Comparison of ENCODE assay signal across 9 mouse cellular contexts in the genomic region with DNA sequence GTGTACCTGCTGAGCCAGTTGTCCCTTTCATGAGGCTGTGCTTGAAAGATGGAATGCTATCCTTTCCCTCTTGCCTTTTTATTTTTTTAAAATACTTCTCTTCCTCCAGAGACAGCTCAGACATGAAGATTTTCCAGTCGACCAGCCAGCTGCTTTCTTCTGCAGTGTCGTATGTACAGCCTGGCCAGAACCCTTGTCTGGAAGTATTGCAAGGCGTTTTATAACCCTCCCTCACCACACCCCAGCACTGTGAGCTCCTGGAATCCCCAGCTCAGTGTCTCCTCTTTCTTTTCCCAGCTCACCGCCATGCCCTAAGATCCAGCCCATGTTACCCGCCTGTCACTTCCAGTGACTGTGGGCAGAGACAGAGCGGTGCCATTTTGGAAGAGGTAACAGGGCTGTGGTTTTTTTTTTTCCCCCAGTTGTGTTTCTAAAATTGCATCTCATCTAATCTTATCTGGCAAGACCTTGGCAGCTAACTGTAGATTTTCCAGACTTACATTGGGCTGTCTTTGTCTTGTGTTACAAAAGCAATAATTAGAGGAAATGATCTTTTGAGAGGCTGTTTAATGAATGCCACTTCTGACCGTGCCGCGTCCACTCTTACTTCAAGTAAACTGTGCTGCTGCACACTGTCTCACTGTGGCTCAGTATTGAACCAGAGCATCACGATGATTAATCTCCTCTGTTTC.
DNase-seq lines count a peak whose midpoint lies in the region; ATAC-seq and TF ChIP-seq lines count a peak whose summit lies in the region.
"Had no signal": no experiment of that assay in that cellular context is flagged by ENCODE, and none has a peak within 500 bp of the region (broad histone marks: within the 10 kb centered on the region; RNA-seq: fewer than 3 reads in every experiment).

No protein-coding gene starts in this region.

- H3K9ac ChIP-seq in hindbrain, embryonic 12.5 days: no peak overlapping the region
- H3K9ac ChIP-seq in hindbrain, embryonic 14.5 days: no peak overlapping the region
- no peak overlapping the region for H3K9ac ChIP-seq in forebrain, embryonic 15.5 days (replicated peaks)
- H3K9ac ChIP-seq in intestine, postnatal 0 days (ENCODE audit: low read depth, low read length): no peak overlapping the region

- H3K4me3 ChIP-seq in hindbrain, embryonic 12.5 days: no peak overlapping the region
- no peak overlapping the region for H3K4me3 ChIP-seq in hindbrain, embryonic 14.5 days (replicated peaks; ENCODE audit: low read length)
- H3K4me3 ChIP-seq in forebrain, embryonic 15.5 days: no peak overlapping the region
- no peak overlapping the region for H3K4me3 ChIP-seq in intestine, postnatal 0 days (ENCODE audit: low read depth, low read length)

- H3K27ac ChIP-seq in hindbrain, embryonic 12.5 days: 0 out of 2 replicates have a peak overlapping the region, but pooled peaks have one; percentile 24
- H3K27ac ChIP-seq in hindbrain, embryonic 14.5 days: no peak overlapping the region
- peak overlapping the region; percentile 50; the same call in 1 of the 2 replicates for H3K27ac ChIP-seq in forebrain, embryonic 15.5 days (replicated peaks)
- peak overlapping the region; percentile 11; the same call in 1 of the 2 replicates for H3K27ac ChIP-seq in intestine, postnatal 0 days (ENCODE audit: low read depth, low read length)

- no peaks in the 10 kb centered on the region for H3K27me3 ChIP-seq in hindbrain, embryonic 12.5 days
- no peaks in the 10 kb centered on the region for H3K27me3 ChIP-seq in hindbrain, embryonic 14.5 days (ENCODE audit: control insufficient read depth, insufficient read depth, low read length)
- no peaks in the 10 kb centered on the region for H3K27me3 ChIP-seq in forebrain, embryonic 15.5 days
- no peaks in the 10 kb centered on the region for H3K27me3 ChIP-seq in intestine, postnatal 0 days (replicated peaks; ENCODE audit: control insufficient read depth, insufficient read depth, low read length)

- ATAC-seq in hindbrain, embryonic 12.5 days (ENCODE audit: low FRiP score): no peak
- no peak for ATAC-seq in hindbrain, embryonic 14.5 days (ENCODE audit: low FRiP score)
- ATAC-seq in forebrain, embryonic 15.5 days (replicated peaks): no peak
- ATAC-seq in intestine, postnatal 0 days: peak; percentile 34; the same call in 1 of the 2 replicates

- 71% methylated on average over 10 of the region's 10 CpGs for WGBS in hindbrain, embryonic 12.5 days
- WGBS in hindbrain, embryonic 14.5 days: 70% methylated on average over 10 of the region's 10 CpGs
- WGBS in forebrain, embryonic 15.5 days: 28% methylated on average over 10 of the region's 10 CpGs
- 24% methylated on average over 10 of the region's 10 CpGs for WGBS in intestine, postnatal 0 days

- no peak for DNase-seq in hindbrain, embryonic 14.5 days (ENCODE audit: low spot score)
- peak; percentile 68 for DNase-seq in 416B (ENCODE audit: low read depth)
- DNase-seq in spleen, postnatal 4 days (ENCODE audit: low spot score in 2 of 2): no peak
- no peak for DNase-seq in layer of hippocampus, adult 8-10 months (ENCODE audit: low spot score in 2 of 2)
- no peak for DNase-seq in urinary bladder, adult 18-20 months (ENCODE audit: low spot score in 2 of 2)
- DNase-seq: adrenal gland, postnatal 10 days had no signal

- H3K9me3 ChIP-seq in hindbrain, embryonic 12.5 days (replicated peaks): no peaks in the 10 kb centered on the region
- H3K9me3 ChIP-seq in hindbrain, embryonic 14.5 days (ENCODE audit: control insufficient read depth, low read length): no peaks in the 10 kb centered on the region
- no peaks in the 10 kb centered on the region for H3K9me3 ChIP-seq in forebrain, embryonic 15.5 days
- H3K9me3 ChIP-seq in intestine, postnatal 0 days (ENCODE audit: control insufficient read depth): no peaks in the 10 kb centered on the region

- no peaks in the 10 kb centered on the region for H3K36me3 ChIP-seq in hindbrain, embryonic 12.5 days
- H3K36me3 ChIP-seq in hindbrain, embryonic 14.5 days (replicated peaks; ENCODE audit: control insufficient read depth, insufficient read depth): no peaks in the 10 kb centered on the region
- H3K36me3 ChIP-seq in forebrain, embryonic 15.5 days: no peaks in the 10 kb centered on the region
- no peaks in the 10 kb centered on the region for H3K36me3 ChIP-seq in intestine, postnatal 0 days (ENCODE audit: control insufficient read depth, insufficient read depth)

- TF ChIP-seq CTCF in intestine, postnatal 0 days (IDR thresholded peaks at IDR 0.05; ENCODE audit: low read depth): no peak

- H3K4me2 ChIP-seq in hindbrain, embryonic 12.5 days (replicated peaks): no peak overlapping the region
- no peak overlapping the region for H3K4me2 ChIP-seq in hindbrain, embryonic 14.5 days (replicated peaks)
- H3K4me2 ChIP-seq in forebrain, embryonic 15.5 days (replicated peaks): no peak overlapping the region
- peak overlapping the region; percentile 35 for H3K4me2 ChIP-seq in intestine, postnatal 0 days (replicated peaks; ENCODE audit: low read depth)

- peaks cover 10% of the 10 kb centered on the region for H3K4me1 ChIP-seq in hindbrain, embryonic 12.5 days
- H3K4me1 ChIP-seq in hindbrain, embryonic 14.5 days (replicated peaks; ENCODE audit: control insufficient read depth, insufficient read depth, low read length): peaks cover 17% of the 10 kb centered on the region
- H3K4me1 ChIP-seq in forebrain, embryonic 15.5 days: peaks cover 48% of the 10 kb centered on the region
- peaks cover 8% of the 10 kb centered on the region for H3K4me1 ChIP-seq in intestine, postnatal 0 days (replicated peaks; ENCODE audit: control insufficient read depth, insufficient read depth, low read length)
